Mouse (Mus musculus): Measurements from ENCODE around the gene Kif26b. TPM values are rescaled to one million over a fixed set of nuclear protein-coding genes. Genes with fewer than 3 reads are reported as not detected.
A peak's percentile ranks its signal among the peaks of the same experiment; 100 is the strongest.

The Kif26b gene
- polyA plus RNA-seq, 1 experiment from 2014 or later: 10.2 TPM

- no peak for DNase-seq (ENCODE audit: low spot score)
- Histone ChIP-seq H3K36me3 (replicated peaks) (no peaks in the 10 kb centered on the region; the same call in 1 of the 2 replicates), H3K9me3 (no peaks in the 10 kb centered on the region), H3K4me3 (no peak overlapping the region), H3K4me1 (peaks cover 23% of the 10 kb centered on the region), H3K27ac (replicated peaks) (peak overlapping the region; percentile 35), H3K27me3 (replicated peaks; ENCODE audit: low read depth, poor library complexity, severe bottlenecking) (no peaks in the 10 kb centered on the region)
- whole genome bisulfite sequencing: 47% methylated on average over 7 of the region's 7 CpGs
Observed at GRCm38 (mm10) chr1:178942251-178942963, 413.5 kb downstream of the Kif26b start.

- Histone ChIP-seq H3K36me3 (replicated peaks) (no peaks in the 10 kb centered on the region), H3K27me3 (replicated peaks; ENCODE audit: low read depth, poor library complexity, severe bottlenecking) (no peaks in the 10 kb centered on the region), H3K9me3 (peaks cover 5% of the 10 kb centered on the region; the same call in 1 of the 2 replicates), H3K4me1 (peaks cover 5% of the 10 kb centered on the region), H3K4me3 (no peak overlapping the region), H3K27ac (replicated peaks) (peak overlapping the region; percentile 69; the same call in 1 of the 2 replicates)
- WGBS: 81% methylated on average over 12 of the region's 12 CpGs
- DNase-seq (ENCODE audit: low spot score): no peak
Observed at GRCm38 (mm10) chr1:178952910-178953309, 424.0 kb downstream of the Kif26b start.

- DNase-seq (ENCODE audit: low spot score): no peak
- no peaks in the 10 kb centered on the region for H3K9me3 ChIP-seq
- H3K27ac ChIP-seq (replicated peaks): no peak overlapping the region
- peaks cover 21% of the 10 kb centered on the region for H3K4me1 ChIP-seq
- no peaks in the 10 kb centered on the region for H3K36me3 ChIP-seq (replicated peaks)
- no peak overlapping the region for H3K4me3 ChIP-seq
- WGBS: 83% methylated on average over 4 of the region's 4 CpGs
- H3K27me3 ChIP-seq (replicated peaks; ENCODE audit: low read depth, poor library complexity, severe bottlenecking): 0 out of 2 replicates have a peak, but pooled peaks cover 6% of the 10 kb centered on the region
Observed at GRCm38 (mm10) chr1:178958641-178959040, 429.7 kb downstream of the Kif26b start.

- Histone ChIP-seq H3K4me3 (no peak overlapping the region), H3K4me1 (peaks cover 21% of the 10 kb centered on the region), H3K36me3 (replicated peaks) (no peaks in the 10 kb centered on the region), H3K27ac (replicated peaks) (peak overlapping the region; percentile 55), H3K9me3 (no peaks in the 10 kb centered on the region), H3K27me3 (replicated peaks; ENCODE audit: low read depth, poor library complexity, severe bottlenecking) (0 out of 2 replicates have a peak, but pooled peaks cover 6% of the 10 kb centered on the region)
- DNase-seq (ENCODE audit: low spot score): peak; percentile 88
- 49% methylated on average over 7 of the region's 7 CpGs for WGBS
Observed at GRCm38 (mm10) chr1:178960015-178960559, 431.2 kb downstream of the Kif26b start.

- no peak for DNase-seq (ENCODE audit: low spot score)
- WGBS: 83% methylated on average over 9 of the region's 9 CpGs
- H3K36me3 ChIP-seq (replicated peaks): no peaks in the 10 kb centered on the region
- 0 out of 2 replicates have a peak overlapping the region, but pooled peaks have one; percentile 30 for H3K27ac ChIP-seq (replicated peaks)
- peaks cover 21% of the 10 kb centered on the region for H3K4me1 ChIP-seq
- no peak overlapping the region for H3K4me3 ChIP-seq
- H3K27me3 ChIP-seq (replicated peaks; ENCODE audit: low read depth, poor library complexity, severe bottlenecking): 0 out of 2 replicates have a peak, but pooled peaks cover 6% of the 10 kb centered on the region
- H3K9me3 ChIP-seq: no peaks in the 10 kb centered on the region
Observed at GRCm38 (mm10) chr1:178961661-178962060, 432.7 kb downstream of the Kif26b start.

- Histone ChIP-seq H3K27me3 (replicated peaks; ENCODE audit: low read depth, poor library complexity, severe bottlenecking) (no peaks in the 10 kb centered on the region), H3K4me3 (no peak overlapping the region), H3K4me1 (peaks cover 33% of the 10 kb centered on the region), H3K27ac (replicated peaks) (no peak overlapping the region), H3K36me3 (replicated peaks) (no peaks in the 10 kb centered on the region), H3K9me3 (no peaks in the 10 kb centered on the region)
- WGBS: 90% methylated on average over 10 of the region's 10 CpGs
- DNase-seq (ENCODE audit: low spot score): no peak
Observed at GRCm38 (mm10) chr1:178972055-178972454, 443.1 kb downstream of the Kif26b start.

GRCm38 (mm10) chr1:178978617-178979245 lies 449.8 kb downstream of the Kif26b start:
- peaks cover 66% of the 10 kb centered on the region for H3K4me1 ChIP-seq
- H3K9me3 ChIP-seq: no peaks in the 10 kb centered on the region
- H3K27ac ChIP-seq (replicated peaks): peak overlapping the region; percentile 45
- DNase-seq (ENCODE audit: low spot score): peak; percentile 47
- WGBS: 41% methylated on average over 8 of the region's 8 CpGs
- no peaks in the 10 kb centered on the region for H3K36me3 ChIP-seq (replicated peaks)
- H3K27me3 ChIP-seq (replicated peaks; ENCODE audit: low read depth, poor library complexity, severe bottlenecking): no peaks in the 10 kb centered on the region
- H3K4me3 ChIP-seq: no peak overlapping the region

GRCm38 (mm10) chr1:178980185-178980584 lies 451.3 kb downstream of the Kif26b start:
- peaks cover 52% of the 10 kb centered on the region for H3K4me1 ChIP-seq
- no peak for DNase-seq (ENCODE audit: low spot score)

GRCm38 (mm10) chr1:178981641-178982040 lies 452.7 kb downstream of the Kif26b start:
- H3K27ac ChIP-seq (replicated peaks): no peak overlapping the region; the same call in 1 of the 2 replicates
- H3K4me1 ChIP-seq: peaks cover 37% of the 10 kb centered on the region
- WGBS: 66% methylated on average over 5 of the region's 5 CpGs
- DNase-seq (ENCODE audit: low spot score): no peak
- H3K4me3 ChIP-seq: no peak overlapping the region
- no peaks in the 10 kb centered on the region for H3K9me3 ChIP-seq
- H3K36me3 ChIP-seq (replicated peaks): no peaks in the 10 kb centered on the region
- H3K27me3 ChIP-seq (replicated peaks; ENCODE audit: low read depth, poor library complexity, severe bottlenecking): no peaks in the 10 kb centered on the region

More at GRCm38 (mm10) chr1:178980185-178980584, 451.3 kb downstream of the Kif26b start:
- no peaks in the 10 kb centered on the region for H3K36me3 ChIP-seq (replicated peaks)
- H3K27me3 ChIP-seq (replicated peaks; ENCODE audit: low read depth, poor library complexity, severe bottlenecking): no peaks in the 10 kb centered on the region
- no peak overlapping the region for H3K4me3 ChIP-seq
- no peaks in the 10 kb centered on the region for H3K9me3 ChIP-seq
- peak overlapping the region; percentile 62; the same call in 1 of the 2 replicates for H3K27ac ChIP-seq (replicated peaks)

GRCm38 (mm10) chr1:178988176-178988575 lies 459.3 kb downstream of the Kif26b start:
- no peak for DNase-seq (ENCODE audit: low spot score)
- H3K9me3 ChIP-seq: no peaks in the 10 kb centered on the region
- no peaks in the 10 kb centered on the region for H3K36me3 ChIP-seq (replicated peaks)
- peaks cover 16% of the 10 kb centered on the region for H3K4me1 ChIP-seq
- H3K27me3 ChIP-seq (replicated peaks; ENCODE audit: low read depth, poor library complexity, severe bottlenecking): no peaks in the 10 kb centered on the region
- WGBS: 88% methylated on average over 1 of the region's 1 CpGs
- no peak overlapping the region for H3K27ac ChIP-seq (replicated peaks)
- no peak overlapping the region for H3K4me3 ChIP-seq

All from embryonic facial prominence, embryonic 10.5 days (tissue).